Mouse (Mus musculus) neural tube, embryonic 14.5 days (tissue): Measurements from ENCODE around the gene Ptpn4. TPM values are rescaled to one million over a fixed set of nuclear protein-coding genes. Genes with fewer than 3 reads are reported as not detected.

ENCODE experiments used
- ATAC-seq: fragments of 200-750 bp; cut with Nextera tagmentation; 2 replicates; pipeline ENCODE4 v1.8.0; 2017; ENCODE audit warnings: low read depth, mild to moderate bottlenecking, moderate TSS enrichment, moderate library complexity
- H3K27ac ChIP-seq: fragments of 300-500 bp; sonication (generic); 2 replicates; pipeline ENCODE4 v1.5.1; 2014; ENCODE audit warnings: low read depth, mild to moderate bottlenecking, control low read depth, low read length, moderate library complexity, mixed read lengths
- H3K27me3 ChIP-seq: fragments of 300-500 bp; sonication (generic); 2 replicates; pipeline ENCODE4 v1.6.1; 2014; ENCODE audit warnings: low read length; ENCODE audit not compliant: control insufficient read depth, insufficient read depth
- H3K36me3 ChIP-seq: fragments of 300-500 bp; sonication (generic); 2 replicates; pipeline ENCODE4 v1.6.1; 2014; ENCODE audit warnings: low read length, mixed read lengths; ENCODE audit not compliant: control insufficient read depth, insufficient read depth
- H3K4me1 ChIP-seq: fragments of 300-500 bp; sonication (generic); 2 replicates; pipeline ENCODE4 v1.6.1; 2014; ENCODE audit warnings: low read length; ENCODE audit not compliant: control insufficient read depth, insufficient read depth
- H3K4me2 ChIP-seq: fragments of 300-500 bp; sonication (generic); 2 replicates; pipeline ENCODE4 v1.6.1; 2014; ENCODE audit warnings: mild to moderate bottlenecking, low read depth, low read length, control low read depth
- H3K4me3 ChIP-seq: fragments of 300-500 bp; sonication (generic); 2 replicates; pipeline ENCODE4 v1.5.1; 2014; ENCODE audit warnings: low read depth, low read length, control low read depth, mixed read lengths
- H3K9ac ChIP-seq: fragments of 300-500 bp; sonication (generic); replicated peaks from 2 replicates; pipeline ENCODE4 v1.6.1; 2014; ENCODE audit warnings: low read depth, mild to moderate bottlenecking, control low read depth, low read length, mixed read lengths
- H3K9me3 ChIP-seq: fragments of 300-500 bp; sonication (generic); 2 replicates; pipeline ENCODE4 v1.6.1; 2016; ENCODE audit warnings: low read length; ENCODE audit not compliant: control insufficient read depth
- WGBS: fragments of 180-500 bp; shearing (Covaris S2); extraction: QIAGEN DNeasy Blood & Tissue Kit; methylation state at CpG from one replicate; pipeline ENCODE4 v1.1.7; 2014; 5-methylcytosine and 5-hydroxymethylcytosine counted together
- polyA plus RNA-seq: library from polyadenylated mRNA; unstranded; fragments of >200 nt; fragmentation: Nextera tagmentation; extraction: Ambion mirVana; gene quantifications from 2 replicates; pipeline ENCODE4 v1.2.1, GENCODE M21; 2014

Ptpn4 gene
- polyA plus RNA-seq, 1 experiment from 2014 or later: 19.1 TPM

GRCm38 (mm10) chr1:119640006-119640405 lies 197.4 kb downstream of the Ptpn4 start:
- no peaks in the 10 kb centered on the region for H3K36me3 ChIP-seq
- H3K9ac ChIP-seq: no peak overlapping the region
- H3K9me3 ChIP-seq: no peaks in the 10 kb centered on the region
- H3K4me3 ChIP-seq: no peak overlapping the region
- H3K27me3 ChIP-seq: no peaks in the 10 kb centered on the region
- WGBS: 84% methylated on average over 2 of the region's 2 CpGs
- ATAC-seq: no peak
- no peak overlapping the region for H3K4me2 ChIP-seq
- no peak overlapping the region for H3K27ac ChIP-seq
- no peaks in the 10 kb centered on the region for H3K4me1 ChIP-seq

DNA sequence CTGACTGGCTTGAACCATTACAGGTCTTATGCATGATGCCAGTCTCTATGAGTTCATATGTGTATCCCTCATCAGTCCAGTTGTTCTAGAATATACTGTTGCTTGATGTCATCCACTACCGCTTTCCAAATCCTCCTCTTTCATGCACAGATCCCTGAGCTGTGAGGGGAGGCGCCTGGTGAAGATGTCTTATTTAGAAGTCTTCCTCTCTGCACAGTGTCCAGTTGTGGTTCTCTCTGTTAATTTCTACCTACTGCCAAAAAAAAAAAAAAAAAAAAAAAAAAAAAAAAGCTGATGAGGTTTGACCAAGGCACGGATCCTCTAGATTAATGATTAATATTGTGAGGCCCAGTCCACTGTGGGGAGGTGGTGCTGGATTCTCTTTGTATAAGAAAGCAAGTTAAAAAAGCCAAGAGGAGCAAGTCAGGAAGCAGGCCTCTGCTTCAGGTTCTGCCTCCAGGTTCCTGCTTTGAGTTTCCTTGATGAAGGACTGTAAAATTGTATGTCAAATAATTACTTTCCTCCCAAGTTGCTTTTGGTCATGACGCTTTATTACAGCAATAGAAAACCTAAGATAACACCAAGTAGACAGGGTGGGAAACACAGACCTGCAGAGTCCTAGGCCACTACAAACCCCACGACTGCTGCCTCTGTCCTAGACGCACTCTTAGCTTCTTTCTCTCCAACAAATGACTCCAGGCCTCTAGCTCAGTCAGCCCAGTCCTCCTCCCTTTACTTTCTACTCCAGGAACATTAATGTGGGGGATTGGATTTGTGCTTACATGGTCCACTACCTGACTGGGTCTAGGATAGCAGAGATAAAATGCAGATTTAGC lies 200.0 kb downstream of the Ptpn4 start:
- H3K4me3 ChIP-seq: no peak overlapping the region
- WGBS: 86% methylated on average over 6 of the region's 6 CpGs
- H3K27ac ChIP-seq: no peak overlapping the region
- no peaks in the 10 kb centered on the region for H3K27me3 ChIP-seq
- H3K36me3 ChIP-seq: no peaks in the 10 kb centered on the region
- no peaks in the 10 kb centered on the region for H3K9me3 ChIP-seq
- H3K9ac ChIP-seq: no peak overlapping the region
- H3K4me2 ChIP-seq: no peak overlapping the region
- no peaks in the 10 kb centered on the region for H3K4me1 ChIP-seq
- no peak for ATAC-seq

DNA sequence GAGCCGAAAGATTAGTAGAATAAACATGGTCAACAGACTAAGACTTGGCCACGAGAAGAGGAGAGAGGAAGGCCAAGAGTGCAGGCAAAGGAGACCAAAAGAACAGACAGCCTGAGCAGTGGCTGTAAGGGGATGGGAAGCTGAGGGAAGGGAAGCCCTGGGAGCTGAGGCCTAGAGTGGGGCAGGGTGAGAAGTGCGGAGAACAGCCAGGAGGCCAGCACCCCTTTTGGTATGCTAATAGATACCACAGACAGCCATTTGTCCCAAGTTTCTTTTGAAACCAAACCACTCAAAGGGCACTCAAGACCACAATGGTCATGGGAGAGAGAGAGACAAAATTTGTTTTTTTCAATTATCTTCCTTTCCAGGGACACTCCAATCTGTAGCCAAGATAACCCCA lies 202.7 kb downstream of the Ptpn4 start:
- no peak overlapping the region for H3K4me2 ChIP-seq
- H3K4me3 ChIP-seq: no peak overlapping the region
- no peaks in the 10 kb centered on the region for H3K36me3 ChIP-seq
- no peaks in the 10 kb centered on the region for H3K4me1 ChIP-seq
- H3K9ac ChIP-seq: no peak overlapping the region
- WGBS: 43% methylated on average over 3 of the region's 3 CpGs
- H3K27ac ChIP-seq: no peak overlapping the region
- H3K9me3 ChIP-seq: no peaks in the 10 kb centered on the region
- no peak for ATAC-seq
- no peaks in the 10 kb centered on the region for H3K27me3 ChIP-seq

GRCm38 (mm10) chr1:119630428-119630827 lies 207.0 kb downstream of the Ptpn4 start:
- no peak for ATAC-seq
- Histone ChIP-seq H3K9ac (no peak overlapping the region), H3K27ac (no peak overlapping the region), H3K9me3 (no peaks in the 10 kb centered on the region), H3K27me3 (no peaks in the 10 kb centered on the region), H3K4me2 (no peak overlapping the region), H3K4me3 (no peak overlapping the region), H3K4me1 (no peaks in the 10 kb centered on the region), H3K36me3 (no peaks in the 10 kb centered on the region)
- WGBS: 87% methylated on average over 1 of the region's 1 CpGs

GRCm38 (mm10) chr1:119626837-119627236 lies 210.6 kb downstream of the Ptpn4 start:
- Histone ChIP-seq H3K4me1 (no peaks in the 10 kb centered on the region), H3K9ac (no peak overlapping the region), H3K4me3 (no peak overlapping the region), H3K4me2 (no peak overlapping the region), H3K27ac (no peak overlapping the region), H3K36me3 (no peaks in the 10 kb centered on the region), H3K27me3 (no peaks in the 10 kb centered on the region), H3K9me3 (no peaks in the 10 kb centered on the region)
- no peak for ATAC-seq
- WGBS: 93% methylated on average over 4 of the region's 4 CpGs

DNA sequence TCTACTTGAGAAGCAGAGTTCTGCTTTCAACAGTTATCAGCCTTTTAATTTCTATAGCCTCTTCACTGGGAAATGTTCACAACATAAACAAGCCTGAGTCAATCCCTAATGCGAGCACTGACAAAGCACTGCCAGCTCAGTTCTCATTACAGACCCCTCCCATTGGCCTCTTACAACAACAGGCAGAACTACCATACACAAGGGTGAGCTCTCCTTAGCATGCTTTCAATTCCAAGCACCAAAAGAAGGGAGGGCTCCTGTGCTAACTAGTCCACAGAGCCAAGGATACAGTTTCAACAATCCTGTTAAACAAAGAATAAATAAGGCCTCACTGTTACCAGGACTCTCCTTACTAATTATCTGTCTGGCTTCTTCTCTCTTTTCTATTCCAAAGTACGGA lies 213.0 kb downstream of the Ptpn4 start:
- Histone ChIP-seq H3K36me3 (no peaks in the 10 kb centered on the region), H3K27me3 (no peaks in the 10 kb centered on the region), H3K4me1 (no peaks in the 10 kb centered on the region), H3K9ac (no peak overlapping the region), H3K27ac (no peak overlapping the region), H3K4me3 (no peak overlapping the region), H3K4me2 (no peak overlapping the region), H3K9me3 (no peaks in the 10 kb centered on the region)
- no peak for ATAC-seq
- WGBS: 45% methylated on average over 2 of the region's 2 CpGs

GRCm38 (mm10) chr1:119605396-119605795 lies 232.0 kb downstream of the Ptpn4 start:
- H3K27me3 ChIP-seq: no peaks in the 10 kb centered on the region
- ATAC-seq: no peak
- no peak overlapping the region for H3K9ac ChIP-seq
- H3K4me1 ChIP-seq: no peaks in the 10 kb centered on the region
- no peak overlapping the region for H3K4me3 ChIP-seq
- no peak overlapping the region for H3K27ac ChIP-seq
- H3K36me3 ChIP-seq: no peaks in the 10 kb centered on the region; the same call in 1 of the 2 replicates
- WGBS: 94% methylated on average over 3 of the region's 3 CpGs
- H3K9me3 ChIP-seq: no peaks in the 10 kb centered on the region
- H3K4me2 ChIP-seq: no peak overlapping the region

Other genes starting within 250 kb of the Ptpn4 start
- gene Epb41l5, start 188.6 kb downstream of the Ptpn4 start, polyA plus RNA-seq: 20.6 and 22.9 TPM in 2 replicates
- gene Tmem177, start 75.6 kb upstream of the Ptpn4 start, polyA plus RNA-seq: 5.9 and 6.7 TPM in 2 replicates
- gene Cfap221, start 159.6 kb upstream of the Ptpn4 start, polyA plus RNA-seq: 0.13 and 0.18 TPM in 2 replicates
- 0.66 and 0.77 TPM in 2 replicates for gene Sctr, start 169.3 kb upstream of the Ptpn4 start, polyA plus RNA-seq
- gene Tmem37, start 236.5 kb upstream of the Ptpn4 start, polyA plus RNA-seq: 2.6 and 9.0 TPM in 2 replicates